Mouse (Mus musculus): ENCODE results near the gene Slc38a5. TPM values are rescaled to one million over a fixed set of nuclear protein-coding genes. Genes with fewer than 3 reads are reported as not detected.
"Not testable (repeated sequence)": the region's sequence is repeated elsewhere in the genome, so short reads cannot be mapped to it uniquely, and the experiment has no call there.

The Slc38a5 gene
- polyA plus RNA-seq, 1 experiment from 2014 or later, result 28.8 TPM

GRCm38 (mm10) chrX:8252334-8253285 is 18.3 kb upstream of the Slc38a5 start, which contains the start of gene Ftsj1:
Gene Ftsj1, minus strand, starts transcription at chrX:8252406.
- Histone ChIP-seq H3K9me3 (no peaks in the 10 kb centered on the region), H3K4me3 (replicated peaks) (peak within 1 kb of the TSS; percentile 56), H3K27me3 (replicated peaks) (no peaks in the 10 kb centered on the region), H3K36me3 (no peaks in the 10 kb centered on the region), H3K27ac (peak within 1 kb of the TSS; percentile 73; the same call in 1 of the 2 replicates), H3K4me2 (peak within 1 kb of the TSS; percentile 51), H3K4me1 (no peaks in the 10 kb centered on the region), H3K9ac (peak within 1 kb of the TSS; percentile 29; the same call in 1 of the 2 replicates)
- peak; percentile 92 for ATAC-seq (ENCODE audit: insufficient read depth, low FRiP score, low read depth)
- 14% methylated on average over 45 of the region's 45 CpGs for WGBS

- Histone ChIP-seq H3K4me1 (no peaks in the 10 kb centered on the region), H3K4me2 (no peak overlapping the region), H3K27ac (no peak overlapping the region), H3K9ac (no peak overlapping the region), H3K36me3 (no peaks in the 10 kb centered on the region), H3K4me3 (replicated peaks) (no peak overlapping the region), H3K27me3 (replicated peaks) (no peaks in the 10 kb centered on the region), H3K9me3 (no peaks in the 10 kb centered on the region)
- ATAC-seq (ENCODE audit: insufficient read depth, low FRiP score, low read depth), result no peak
- 68% methylated on average over 2 of the region's 2 CpGs for WGBS
Measured at GRCm38 (mm10) chrX:8253711-8254110, 17.2 kb upstream of the Slc38a5 start.

- H3K36me3 ChIP-seq, result no peaks in the 10 kb centered on the region
- no peak overlapping the region for H3K4me3 ChIP-seq (replicated peaks)
- 25% methylated on average over 4 of the region's 6 CpGs for WGBS
- H3K27ac ChIP-seq, result no peak overlapping the region
- H3K9me3 ChIP-seq, result no peaks in the 10 kb centered on the region
- no peaks in the 10 kb centered on the region for H3K4me1 ChIP-seq
- H3K9ac ChIP-seq, result no peak overlapping the region
- H3K4me2 ChIP-seq, result no peak overlapping the region
- no peak for ATAC-seq (ENCODE audit: insufficient read depth, low FRiP score, low read depth)
- no peaks in the 10 kb centered on the region for H3K27me3 ChIP-seq (replicated peaks)
Measured at GRCm38 (mm10) chrX:8255807-8256206, 15.1 kb upstream of the Slc38a5 start.

- Histone ChIP-seq H3K27me3 (replicated peaks) (no peaks in the 10 kb centered on the region), H3K4me3 (replicated peaks) (no peak overlapping the region), H3K36me3 (no peaks in the 10 kb centered on the region), H3K9me3 (no peaks in the 10 kb centered on the region), H3K4me1 (no peaks in the 10 kb centered on the region), H3K9ac (no peak overlapping the region), H3K27ac (no peak overlapping the region), H3K4me2 (no peak overlapping the region)
- ATAC-seq (ENCODE audit: insufficient read depth, low FRiP score, low read depth), result peak; percentile 60; the same call in 1 of the 2 replicates
- WGBS, result 69% methylated on average over 12 of the region's 12 CpGs
Measured at GRCm38 (mm10) chrX:8259478-8259877, 11.5 kb upstream of the Slc38a5 start.

GRCm38 (mm10) chrX:8263156-8263804 is 7.7 kb upstream of the Slc38a5 start:
- no peaks in the 10 kb centered on the region for H3K27me3 ChIP-seq (replicated peaks)
- no peaks in the 10 kb centered on the region for H3K36me3 ChIP-seq
- no peaks in the 10 kb centered on the region for H3K9me3 ChIP-seq
- H3K4me3 ChIP-seq (replicated peaks), result no peak overlapping the region
- 75% methylated on average over 5 of the region's 5 CpGs for WGBS
- no peak overlapping the region for H3K9ac ChIP-seq
- H3K4me2 ChIP-seq, result no peak overlapping the region
- no peaks in the 10 kb centered on the region for H3K4me1 ChIP-seq
- no peak overlapping the region for H3K27ac ChIP-seq
- ATAC-seq (ENCODE audit: insufficient read depth, low FRiP score, low read depth), result no peak

GRCm38 (mm10) chrX:8264222-8264621 is 6.7 kb upstream of the Slc38a5 start:
- WGBS, result 80% methylated on average over 3 of the region's 3 CpGs
- Histone ChIP-seq H3K27me3 (replicated peaks) (no peaks in the 10 kb centered on the region), H3K4me1 (no peaks in the 10 kb centered on the region), H3K4me2 (no peak overlapping the region), H3K9ac (no peak overlapping the region), H3K27ac (no peak overlapping the region), H3K36me3 (no peaks in the 10 kb centered on the region), H3K4me3 (replicated peaks) (no peak overlapping the region), H3K9me3 (no peaks in the 10 kb centered on the region)
- ATAC-seq (ENCODE audit: insufficient read depth, low FRiP score, low read depth), result peak; percentile 50; the same call in 1 of the 2 replicates

GRCm38 (mm10) chrX:8272000-8272399 is 1.1 kb downstream of the Slc38a5 start:
- H3K4me3 ChIP-seq (replicated peaks), result peak overlapping the region; percentile 19
- ATAC-seq (ENCODE audit: insufficient read depth, low FRiP score, low read depth), result peak; percentile 79; the same call in 1 of the 2 replicates
- 31% methylated on average over 9 of the region's 10 CpGs for WGBS

GRCm38 (mm10) chrX:8274056-8274455 is 3.1 kb downstream of the Slc38a5 start:
- ATAC-seq (ENCODE audit: insufficient read depth, low FRiP score, low read depth), result peak; percentile 70; the same call in 1 of the 2 replicates
- 62% methylated on average over 5 of the region's 5 CpGs for WGBS
- no peaks in the 10 kb centered on the region for H3K9me3 ChIP-seq
- no peak overlapping the region for H3K4me2 ChIP-seq
- no peak overlapping the region for H3K4me3 ChIP-seq (replicated peaks)
- H3K4me1 ChIP-seq, result no peaks in the 10 kb centered on the region
- H3K27me3 ChIP-seq (replicated peaks), result no peaks in the 10 kb centered on the region
- H3K36me3 ChIP-seq, result no peaks in the 10 kb centered on the region
- H3K27ac ChIP-seq, result no peak overlapping the region
- no peak overlapping the region for H3K9ac ChIP-seq

More at GRCm38 (mm10) chrX:8272000-8272399, 1.1 kb downstream of the Slc38a5 start:
- Histone ChIP-seq H3K27me3 (replicated peaks) (no peaks in the 10 kb centered on the region), H3K4me1 (no peaks in the 10 kb centered on the region), H3K36me3 (no peaks in the 10 kb centered on the region), H3K9ac (no peak overlapping the region), H3K27ac (no peak overlapping the region), H3K9me3 (no peaks in the 10 kb centered on the region), H3K4me2 (peak overlapping the region; percentile 42)

GRCm38 (mm10) chrX:8288621-8289020 is 17.7 kb downstream of the Slc38a5 start:
- Histone ChIP-seq H3K27ac (no peak overlapping the region), H3K4me1 (no peaks in the 10 kb centered on the region), H3K4me2 (no peak overlapping the region), H3K9ac (no peak overlapping the region), H3K4me3 (replicated peaks) (no peak overlapping the region), H3K9me3 (no peaks in the 10 kb centered on the region), H3K27me3 (replicated peaks) (no peaks in the 10 kb centered on the region), H3K36me3 (no peaks in the 10 kb centered on the region)
- no peak for ATAC-seq (ENCODE audit: insufficient read depth, low FRiP score, low read depth)
- 73% methylated on average over 5 of the region's 5 CpGs for WGBS

GRCm38 (mm10) chrX:8309302-8309701 is 38.4 kb downstream of the Slc38a5 start:
- Histone ChIP-seq H3K4me1 (no peaks in the 10 kb centered on the region), H3K4me2 (no peak overlapping the region), H3K36me3 (no peaks in the 10 kb centered on the region), H3K27ac (no peak overlapping the region), H3K9ac (no peak overlapping the region), H3K27me3 (replicated peaks) (no peaks in the 10 kb centered on the region), H3K4me3 (replicated peaks) (no peak overlapping the region), H3K9me3 (no peaks in the 10 kb centered on the region)
- no peak for ATAC-seq (ENCODE audit: insufficient read depth, low FRiP score, low read depth)
- 41% methylated on average over 1 of the region's 1 CpGs for WGBS

- H3K4me2 ChIP-seq; H3K4me1 ChIP-seq; ATAC-seq (ENCODE audit: insufficient read depth, low FRiP score, low read depth); H3K9ac ChIP-seq; H3K27ac ChIP-seq; H3K36me3 ChIP-seq; H3K27me3 ChIP-seq (replicated peaks); H3K9me3 ChIP-seq; H3K4me3 ChIP-seq (replicated peaks): not testable (repeated sequence)
- WGBS, result 11% methylated on average over 7 of the region's 7 CpGs
Measured at GRCm38 (mm10) chrX:8314905-8315304, 44.0 kb downstream of the Slc38a5 start.

- Histone ChIP-seq H3K27me3 (replicated peaks) (no peaks in the 10 kb centered on the region), H3K4me3 (replicated peaks) (no peak within 1 kb of the TSS), H3K4me2 (no peak within 1 kb of the TSS), H3K27ac (no peak within 1 kb of the TSS), H3K4me1 (no peaks in the 10 kb centered on the region), H3K9ac (no peak within 1 kb of the TSS), H3K36me3 (no peaks in the 10 kb centered on the region), H3K9me3 (no peaks in the 10 kb centered on the region)
- WGBS, result 56% methylated on average over 2 of the region's 2 CpGs
- no peak for ATAC-seq (ENCODE audit: insufficient read depth, low FRiP score, low read depth)
Measured at GRCm38 (mm10) chrX:8327124-8327523, 56.2 kb downstream of the Slc38a5 start, which contains the start of gene Ssxb10. Gene Ssxb10, plus strand, starts transcription at chrX:8327424.

Data from stomach, embryonic 15.5 days (tissue).